Mouse (Mus musculus): ENCODE measurements around the gene Spred2. TPM values are rescaled to one million over a fixed set of nuclear protein-coding genes. Genes with fewer than 3 reads are reported as not detected.

Gene Spred2
- polyA plus RNA-seq, 1 experiment from 2014 or later: 9.6 TPM

DNA sequence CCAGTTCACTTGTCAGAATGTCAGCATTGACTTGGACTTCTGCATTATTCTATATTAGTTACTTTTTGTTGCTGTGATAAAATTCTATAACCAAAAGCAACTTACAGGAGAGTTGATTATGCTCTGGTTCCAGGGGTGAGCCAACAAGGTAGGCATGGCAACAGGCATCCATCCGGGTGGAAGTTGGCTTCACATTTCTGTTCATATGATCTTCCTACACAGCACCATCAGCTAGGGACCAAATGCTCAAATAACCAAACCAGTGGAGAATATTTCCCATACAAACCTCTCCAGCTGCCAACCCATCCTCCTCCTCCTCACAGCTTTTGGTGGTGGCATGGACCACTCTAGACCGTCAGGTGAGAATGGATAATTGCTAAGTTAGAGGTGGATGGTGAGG lies 51.9 kb downstream of the Spred2 start:
- Histone ChIP-seq H3K9ac (replicated peaks; ENCODE audit: low read depth, low read length) (no peak overlapping the region), H3K4me1 (ENCODE audit: control insufficient read depth, insufficient read depth, low read length) (peaks cover 33% of the 10 kb centered on the region; the same call in 1 of the 2 replicates), H3K9me3 (ENCODE audit: control insufficient read depth, low read depth, low read length) (no peaks in the 10 kb centered on the region), H3K4me2 (replicated peaks; ENCODE audit: low read depth, low read length) (no peak overlapping the region), H3K36me3 (ENCODE audit: control insufficient read depth, insufficient read depth, low read length) (no peaks in the 10 kb centered on the region), H3K27ac (ENCODE audit: low read length) (no peak overlapping the region), H3K4me3 (ENCODE audit: low read depth, low read length) (no peak overlapping the region), H3K27me3 (ENCODE audit: control insufficient read depth, insufficient read depth, low read length) (no peaks in the 10 kb centered on the region)
- no peak for ATAC-seq (ENCODE audit: insufficient number of reproducible peaks, insufficient read depth, low FRiP score, low read depth)
- WGBS: 91% methylated on average over 2 of the region's 2 CpGs

DNA sequence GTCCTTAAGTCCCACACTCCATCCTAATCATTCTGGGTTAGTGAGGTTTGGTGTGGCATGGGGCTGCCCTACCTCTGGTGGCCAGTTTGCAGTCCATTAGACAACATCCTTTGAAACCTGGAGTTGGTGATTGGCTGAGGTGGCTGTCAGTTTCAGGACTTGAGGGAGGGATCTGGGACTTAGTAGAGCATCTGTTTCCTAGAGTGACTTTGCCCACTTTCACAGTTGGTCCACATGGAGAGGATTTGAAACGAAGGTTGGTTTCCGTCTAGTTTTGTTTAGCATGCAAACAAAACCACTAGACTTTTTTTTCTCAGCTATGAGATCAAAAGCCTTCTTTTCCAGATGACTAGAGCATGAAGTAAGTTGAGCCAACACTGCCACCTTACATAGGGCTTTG lies 53.5 kb downstream of the Spred2 start:
- H3K27me3 ChIP-seq (ENCODE audit: control insufficient read depth, insufficient read depth, low read length): no peaks in the 10 kb centered on the region
- 68% methylated on average over 2 of the region's 2 CpGs for WGBS
- H3K27ac ChIP-seq (ENCODE audit: low read length): no peak overlapping the region; the same call in 1 of the 2 replicates
- no peak overlapping the region for H3K4me2 ChIP-seq (replicated peaks; ENCODE audit: low read depth, low read length)
- H3K9ac ChIP-seq (replicated peaks; ENCODE audit: low read depth, low read length): no peak overlapping the region
- no peak overlapping the region for H3K4me3 ChIP-seq (ENCODE audit: low read depth, low read length)
- no peak for ATAC-seq (ENCODE audit: insufficient number of reproducible peaks, insufficient read depth, low FRiP score, low read depth)
- H3K36me3 ChIP-seq (ENCODE audit: control insufficient read depth, insufficient read depth, low read length): no peaks in the 10 kb centered on the region
- no peaks in the 10 kb centered on the region for H3K9me3 ChIP-seq (ENCODE audit: control insufficient read depth, low read depth, low read length)
- peaks cover 32% of the 10 kb centered on the region; the same call in 1 of the 2 replicates for H3K4me1 ChIP-seq (ENCODE audit: control insufficient read depth, insufficient read depth, low read length)

DNA sequence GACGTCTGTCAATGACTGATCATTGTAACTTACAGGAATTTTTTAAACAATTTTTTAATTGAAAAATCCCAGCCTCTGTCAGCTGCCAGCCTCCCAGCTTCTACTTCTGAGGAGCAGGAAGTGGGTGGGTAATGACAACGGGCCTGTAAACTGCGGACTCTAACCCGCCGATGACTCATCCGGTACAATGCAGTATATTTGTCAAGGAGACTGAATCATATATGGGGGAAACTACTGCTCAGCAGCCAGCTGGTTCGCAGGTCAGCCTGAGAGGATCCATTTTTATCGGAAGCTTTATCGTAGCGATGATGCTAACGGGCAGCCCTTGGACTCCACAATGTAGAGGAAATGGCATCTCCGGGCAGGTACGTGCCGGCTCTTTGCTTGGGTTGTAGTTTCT lies 55.2 kb downstream of the Spred2 start:
- Histone ChIP-seq H3K36me3 (ENCODE audit: control insufficient read depth, insufficient read depth, low read length) (no peaks in the 10 kb centered on the region), H3K4me3 (ENCODE audit: low read depth, low read length) (no peak overlapping the region), H3K27ac (ENCODE audit: low read length) (peak overlapping the region; percentile 34; the same call in 1 of the 2 replicates), H3K4me1 (ENCODE audit: control insufficient read depth, insufficient read depth, low read length) (peaks cover 37% of the 10 kb centered on the region), H3K9me3 (ENCODE audit: control insufficient read depth, low read depth, low read length) (no peaks in the 10 kb centered on the region), H3K4me2 (replicated peaks; ENCODE audit: low read depth, low read length) (no peak overlapping the region; the same call in 1 of the 2 replicates), H3K9ac (replicated peaks; ENCODE audit: low read depth, low read length) (no peak overlapping the region), H3K27me3 (ENCODE audit: control insufficient read depth, insufficient read depth, low read length) (no peaks in the 10 kb centered on the region)
- peak; percentile 68; the same call in 1 of the 2 replicates for ATAC-seq (ENCODE audit: insufficient number of reproducible peaks, insufficient read depth, low FRiP score, low read depth)
- 31% methylated on average over 14 of the region's 14 CpGs for WGBS

DNA sequence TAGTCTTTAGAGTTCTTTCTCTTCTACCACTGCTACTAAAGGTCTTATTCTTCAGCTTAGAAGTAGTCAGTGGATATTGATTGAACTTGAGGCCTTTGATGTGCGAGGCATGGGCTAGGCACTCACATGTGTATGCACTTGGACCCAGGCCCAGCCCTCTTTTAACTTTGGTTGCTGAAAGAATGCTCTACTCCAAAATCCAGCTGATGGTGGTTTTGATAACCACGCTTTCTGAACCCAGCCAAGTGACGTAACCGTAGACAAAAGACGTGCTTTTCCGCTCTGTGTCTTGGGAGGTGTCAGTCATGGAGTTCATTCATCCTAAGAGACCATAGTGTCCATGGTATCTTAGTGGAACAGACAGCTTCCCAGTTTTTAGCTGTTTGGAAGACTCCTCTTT lies 57.9 kb downstream of the Spred2 start:
- H3K9me3 ChIP-seq (ENCODE audit: control insufficient read depth, low read depth, low read length): no peaks in the 10 kb centered on the region
- H3K9ac ChIP-seq (replicated peaks; ENCODE audit: low read depth, low read length): no peak overlapping the region
- H3K27ac ChIP-seq (ENCODE audit: low read length): no peak overlapping the region
- 65% methylated on average over 6 of the region's 6 CpGs for WGBS
- no peak overlapping the region for H3K4me3 ChIP-seq (ENCODE audit: low read depth, low read length)
- no peak for ATAC-seq (ENCODE audit: insufficient number of reproducible peaks, insufficient read depth, low FRiP score, low read depth)
- peaks cover 56% of the 10 kb centered on the region for H3K4me1 ChIP-seq (ENCODE audit: control insufficient read depth, insufficient read depth, low read length)
- H3K4me2 ChIP-seq (replicated peaks; ENCODE audit: low read depth, low read length): no peak overlapping the region
- no peaks in the 10 kb centered on the region for H3K36me3 ChIP-seq (ENCODE audit: control insufficient read depth, insufficient read depth, low read length)
- no peaks in the 10 kb centered on the region for H3K27me3 ChIP-seq (ENCODE audit: control insufficient read depth, insufficient read depth, low read length)

DNA sequence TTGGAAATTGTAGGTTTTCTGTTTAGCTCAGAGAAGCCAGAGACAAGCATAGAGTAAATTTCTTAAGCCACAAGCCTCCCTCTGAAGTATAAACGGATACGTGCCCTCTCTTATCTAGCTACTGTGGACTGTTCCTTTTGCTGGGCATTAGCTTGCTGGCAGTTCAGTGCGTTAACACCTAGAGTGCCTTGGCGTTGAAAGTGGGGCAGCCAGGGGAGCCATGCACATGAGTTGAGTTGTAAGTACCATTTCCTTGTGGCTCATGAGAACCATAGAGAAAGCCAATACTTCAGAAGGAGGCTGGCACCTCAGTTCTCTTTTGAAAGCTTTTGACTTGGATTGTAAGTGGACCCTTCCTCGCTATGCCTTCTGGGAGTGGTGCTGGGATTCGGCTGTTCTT lies 58.6 kb downstream of the Spred2 start:
- WGBS: 40% methylated on average over 6 of the region's 6 CpGs
- no peak; the same call in 1 of the 2 replicates for ATAC-seq (ENCODE audit: insufficient number of reproducible peaks, insufficient read depth, low FRiP score, low read depth)
- peaks cover 62% of the 10 kb centered on the region for H3K4me1 ChIP-seq (ENCODE audit: control insufficient read depth, insufficient read depth, low read length)

DNA sequence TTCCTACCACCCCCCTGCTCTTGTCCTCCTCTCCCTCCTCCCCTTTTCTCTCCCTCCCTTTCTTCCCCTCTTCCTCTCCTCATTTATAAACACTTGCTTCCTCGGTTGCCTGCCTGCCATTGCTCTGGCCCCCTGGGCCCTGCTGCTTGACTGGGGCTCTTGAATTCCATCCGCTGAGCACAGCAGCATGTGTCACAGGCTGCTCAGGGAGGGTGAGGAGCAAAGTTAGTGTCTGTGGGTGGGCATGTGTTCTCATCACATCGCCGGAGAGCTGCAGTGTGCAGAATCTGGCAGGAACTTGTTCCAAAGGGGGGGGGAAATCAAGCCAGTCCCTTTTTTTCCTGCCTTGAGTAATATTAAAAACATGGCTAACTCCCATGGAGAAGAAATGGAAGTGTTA lies 59.1 kb downstream of the Spred2 start:
- H3K4me1 ChIP-seq (ENCODE audit: control insufficient read depth, insufficient read depth, low read length): peaks cover 61% of the 10 kb centered on the region
- no peaks in the 10 kb centered on the region for H3K36me3 ChIP-seq (ENCODE audit: control insufficient read depth, insufficient read depth, low read length)
- 36% methylated on average over 4 of the region's 4 CpGs for WGBS
- no peak; the same call in 1 of the 2 replicates for ATAC-seq (ENCODE audit: insufficient number of reproducible peaks, insufficient read depth, low FRiP score, low read depth)
- no peaks in the 10 kb centered on the region for H3K27me3 ChIP-seq (ENCODE audit: control insufficient read depth, insufficient read depth, low read length)
- peak overlapping the region; percentile 55; the same call in 1 of the 2 replicates for H3K27ac ChIP-seq (ENCODE audit: low read length)
- no peak overlapping the region for H3K4me2 ChIP-seq (replicated peaks; ENCODE audit: low read depth, low read length)
- no peak overlapping the region for H3K4me3 ChIP-seq (ENCODE audit: low read depth, low read length)
- no peaks in the 10 kb centered on the region for H3K9me3 ChIP-seq (ENCODE audit: control insufficient read depth, low read depth, low read length)
- H3K9ac ChIP-seq (replicated peaks; ENCODE audit: low read depth, low read length): no peak overlapping the region

More for the DNA sequence above, 58.6 kb downstream of the Spred2 start:
- Histone ChIP-seq H3K36me3 (ENCODE audit: control insufficient read depth, insufficient read depth, low read length) (no peaks in the 10 kb centered on the region), H3K27ac (ENCODE audit: low read length) (no peak overlapping the region; the same call in 1 of the 2 replicates), H3K9me3 (ENCODE audit: control insufficient read depth, low read depth, low read length) (no peaks in the 10 kb centered on the region), H3K9ac (replicated peaks; ENCODE audit: low read depth, low read length) (no peak overlapping the region), H3K4me2 (replicated peaks; ENCODE audit: low read depth, low read length) (no peak overlapping the region), H3K27me3 (ENCODE audit: control insufficient read depth, insufficient read depth, low read length) (no peaks in the 10 kb centered on the region), H3K4me3 (ENCODE audit: low read depth, low read length) (no peak overlapping the region)

DNA sequence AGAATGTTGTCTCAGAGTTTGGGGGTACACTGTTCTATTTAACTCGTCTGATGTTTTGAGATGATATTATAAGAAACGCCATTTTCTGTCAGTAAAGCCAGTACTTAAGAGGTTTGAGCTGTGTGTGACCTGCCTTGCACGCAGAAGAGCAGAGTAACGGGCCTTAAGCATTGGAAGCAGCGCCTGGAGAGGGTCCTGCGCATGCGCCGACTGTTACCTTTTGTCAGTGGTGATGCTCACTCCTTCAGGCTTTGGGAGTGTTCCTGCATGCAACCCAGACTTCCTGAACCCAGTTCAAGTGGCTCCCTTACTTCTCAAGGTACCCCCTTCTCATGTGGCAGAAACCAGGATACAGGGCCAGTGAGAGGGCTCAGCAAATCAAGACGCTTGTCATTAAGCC lies 59.9 kb downstream of the Spred2 start:
- H3K27ac ChIP-seq (ENCODE audit: low read length): no peak overlapping the region

DNA sequence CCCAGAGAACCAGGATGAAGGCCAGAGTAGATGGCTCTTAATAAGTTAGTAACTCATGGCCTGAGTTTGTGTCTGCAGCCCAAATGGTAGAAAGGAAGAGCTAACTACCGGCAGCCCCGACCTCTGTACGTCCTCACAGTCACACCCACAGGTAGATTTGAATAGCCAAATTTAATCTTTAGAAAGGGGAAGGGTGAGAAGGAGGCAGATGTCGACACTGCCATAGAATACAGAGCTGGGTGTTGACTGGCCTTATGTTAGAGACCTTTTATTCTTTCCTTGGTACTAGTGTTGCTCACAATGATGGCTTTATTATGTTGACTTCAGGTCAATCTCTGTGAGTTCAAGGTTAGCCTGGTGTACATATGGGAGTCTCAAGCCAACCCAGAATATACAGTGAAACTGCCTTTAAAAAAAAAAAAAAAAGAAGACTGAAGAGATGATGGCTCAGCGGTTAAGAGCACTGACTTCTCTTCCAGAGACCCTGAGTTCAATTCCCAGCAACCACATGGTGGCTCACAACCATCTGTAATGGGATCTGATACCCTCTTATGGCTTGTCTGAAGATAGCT lies 61.2 kb downstream of the Spred2 start:
- Histone ChIP-seq H3K4me3 (ENCODE audit: low read depth, low read length) (no peak overlapping the region), H3K9me3 (ENCODE audit: control insufficient read depth, low read depth, low read length) (no peaks in the 10 kb centered on the region), H3K9ac (replicated peaks; ENCODE audit: low read depth, low read length) (no peak overlapping the region), H3K4me1 (ENCODE audit: control insufficient read depth, insufficient read depth, low read length) (peaks cover 60% of the 10 kb centered on the region), H3K27me3 (ENCODE audit: control insufficient read depth, insufficient read depth, low read length) (no peaks in the 10 kb centered on the region), H3K27ac (ENCODE audit: low read length) (no peak overlapping the region), H3K4me2 (replicated peaks; ENCODE audit: low read depth, low read length) (no peak overlapping the region), H3K36me3 (ENCODE audit: control insufficient read depth, insufficient read depth, low read length) (no peaks in the 10 kb centered on the region)
- no peak for ATAC-seq (ENCODE audit: insufficient number of reproducible peaks, insufficient read depth, low FRiP score, low read depth)
- 56% methylated on average over 5 of the region's 5 CpGs for WGBS

More for the DNA sequence above, 59.9 kb downstream of the Spred2 start:
- Histone ChIP-seq H3K4me3 (ENCODE audit: low read depth, low read length) (no peak overlapping the region), H3K4me2 (replicated peaks; ENCODE audit: low read depth, low read length) (no peak overlapping the region), H3K36me3 (ENCODE audit: control insufficient read depth, insufficient read depth, low read length) (no peaks in the 10 kb centered on the region), H3K9ac (replicated peaks; ENCODE audit: low read depth, low read length) (no peak overlapping the region), H3K9me3 (ENCODE audit: control insufficient read depth, low read depth, low read length) (no peaks in the 10 kb centered on the region), H3K27me3 (ENCODE audit: control insufficient read depth, insufficient read depth, low read length) (no peaks in the 10 kb centered on the region), H3K4me1 (ENCODE audit: control insufficient read depth, insufficient read depth, low read length) (peaks cover 65% of the 10 kb centered on the region)
- WGBS: 85% methylated on average over 9 of the region's 9 CpGs
- ATAC-seq (ENCODE audit: insufficient number of reproducible peaks, insufficient read depth, low FRiP score, low read depth): no peak

DNA sequence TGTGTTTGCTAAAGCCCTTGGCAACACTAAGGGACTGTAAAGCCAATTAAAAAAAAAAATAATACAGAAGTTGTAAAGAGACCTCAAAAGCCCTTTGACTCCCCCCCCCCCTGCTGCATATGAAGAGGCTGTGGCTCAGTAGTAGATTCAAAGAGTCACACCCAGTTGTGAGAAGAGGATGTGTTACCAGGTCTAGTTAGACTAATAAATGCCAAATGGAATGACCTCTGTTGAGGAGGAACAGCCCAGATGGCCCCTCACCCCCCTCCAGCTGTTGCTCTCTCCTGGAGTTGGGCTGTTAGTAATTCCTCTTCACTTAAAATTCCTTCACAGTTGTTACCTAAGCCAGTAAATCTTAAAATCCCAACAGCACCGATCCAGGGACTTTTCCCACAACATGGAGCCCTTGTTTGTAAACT lies 62.3 kb downstream of the Spred2 start:
- no peak for ATAC-seq (ENCODE audit: insufficient number of reproducible peaks, insufficient read depth, low FRiP score, low read depth)
- WGBS: 4% methylated on average over 1 of the region's 1 CpGs
- Histone ChIP-seq H3K4me2 (replicated peaks; ENCODE audit: low read depth, low read length) (no peak overlapping the region; the same call in 1 of the 2 replicates), H3K4me1 (ENCODE audit: control insufficient read depth, insufficient read depth, low read length) (peaks cover 65% of the 10 kb centered on the region), H3K9ac (replicated peaks; ENCODE audit: low read depth, low read length) (no peak overlapping the region), H3K27ac (ENCODE audit: low read length) (peak overlapping the region; percentile 78), H3K27me3 (ENCODE audit: control insufficient read depth, insufficient read depth, low read length) (no peaks in the 10 kb centered on the region), H3K4me3 (ENCODE audit: low read depth, low read length) (no peak overlapping the region), H3K36me3 (ENCODE audit: control insufficient read depth, insufficient read depth, low read length) (no peaks in the 10 kb centered on the region), H3K9me3 (ENCODE audit: control insufficient read depth, low read depth, low read length) (no peaks in the 10 kb centered on the region)

All from stomach, embryonic 14.5 days (tissue).